Mouse (Mus musculus) neural tube, embryonic 14.5 days (tissue): ENCODE measurements around the gene Mctp2. TPM values are rescaled to one million over a fixed set of nuclear protein-coding genes. Genes with fewer than 3 reads are reported as not detected.
A peak's percentile ranks its signal among the peaks of the same experiment; 100 is the strongest.

Source experiments
- ATAC-seq: fragments of 200-750 bp; cut with Nextera tagmentation; 2 replicates; pipeline ENCODE4 v1.8.0; 2017; ENCODE audit warnings: low read depth, mild to moderate bottlenecking, moderate TSS enrichment, moderate library complexity
- H3K27ac ChIP-seq: fragments of 300-500 bp; sonication (generic); 2 replicates; pipeline ENCODE4 v1.5.1; 2014; ENCODE audit warnings: low read depth, mild to moderate bottlenecking, control low read depth, low read length, moderate library complexity, mixed read lengths
- H3K27me3 ChIP-seq: fragments of 300-500 bp; sonication (generic); 2 replicates; pipeline ENCODE4 v1.6.1; 2014; ENCODE audit warnings: low read length; ENCODE audit not compliant: control insufficient read depth, insufficient read depth
- H3K36me3 ChIP-seq: fragments of 300-500 bp; sonication (generic); 2 replicates; pipeline ENCODE4 v1.6.1; 2014; ENCODE audit warnings: low read length, mixed read lengths; ENCODE audit not compliant: control insufficient read depth, insufficient read depth
- H3K4me1 ChIP-seq: fragments of 300-500 bp; sonication (generic); 2 replicates; pipeline ENCODE4 v1.6.1; 2014; ENCODE audit warnings: low read length; ENCODE audit not compliant: control insufficient read depth, insufficient read depth
- H3K4me2 ChIP-seq: fragments of 300-500 bp; sonication (generic); 2 replicates; pipeline ENCODE4 v1.6.1; 2014; ENCODE audit warnings: mild to moderate bottlenecking, low read depth, low read length, control low read depth
- H3K4me3 ChIP-seq: fragments of 300-500 bp; sonication (generic); 2 replicates; pipeline ENCODE4 v1.5.1; 2014; ENCODE audit warnings: low read depth, low read length, control low read depth, mixed read lengths
- H3K9ac ChIP-seq: fragments of 300-500 bp; sonication (generic); replicated peaks from 2 replicates; pipeline ENCODE4 v1.6.1; 2014; ENCODE audit warnings: low read depth, mild to moderate bottlenecking, control low read depth, low read length, mixed read lengths
- H3K9me3 ChIP-seq: fragments of 300-500 bp; sonication (generic); 2 replicates; pipeline ENCODE4 v1.6.1; 2016; ENCODE audit warnings: low read length; ENCODE audit not compliant: control insufficient read depth
- WGBS: fragments of 180-500 bp; shearing (Covaris S2); extraction: QIAGEN DNeasy Blood & Tissue Kit; methylation state at CpG from one replicate; pipeline ENCODE4 v1.1.7; 2014; 5-methylcytosine and 5-hydroxymethylcytosine counted together
- polyA plus RNA-seq: library from polyadenylated mRNA; unstranded; fragments of >200 nt; fragmentation: Nextera tagmentation; extraction: Ambion mirVana; gene quantifications from 2 replicates; pipeline ENCODE4 v1.2.1, GENCODE M21; 2014

Mctp2 gene
- 1.9 and 2.1 TPM in 2 replicates for polyA plus RNA-seq

DNA sequence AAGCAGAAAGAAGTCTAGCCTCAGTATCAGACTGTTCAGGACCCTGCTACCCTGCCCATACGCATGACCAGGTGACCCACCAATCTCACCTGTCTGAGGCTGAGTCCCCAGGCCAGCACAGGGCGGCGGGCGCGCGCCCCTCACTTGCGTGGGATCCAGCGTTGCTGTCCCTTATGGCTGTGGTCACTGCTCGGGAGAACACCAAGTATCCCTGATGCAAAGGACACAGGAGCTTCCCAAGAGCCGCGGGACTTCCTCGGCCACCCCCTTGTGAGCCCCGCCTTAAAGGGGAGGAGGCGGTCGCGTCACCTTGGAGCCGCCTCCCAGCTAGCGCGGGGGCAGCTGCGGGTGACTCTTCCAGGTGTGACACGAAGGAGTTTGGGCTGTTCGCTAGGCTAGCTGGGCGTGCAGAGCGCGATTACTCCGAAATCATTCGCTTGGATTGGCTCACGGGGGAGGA is at the start of gene Mctp2:
Mctp2 (minus strand) TSS at position 227 of the 460 bp plus-strand sequence.
- H3K36me3 ChIP-seq, result no peaks in the 10 kb centered on the region
- peak within 1 kb of the TSS; percentile 42 for H3K4me3 ChIP-seq
- peaks cover 14% of the 10 kb centered on the region for H3K4me1 ChIP-seq
- ATAC-seq, result no peak
- H3K27ac ChIP-seq, result no peak within 1 kb of the TSS
- H3K9me3 ChIP-seq, result no peaks in the 10 kb centered on the region
- peaks cover 10% of the 10 kb centered on the region; the same call in 1 of the 2 replicates for H3K27me3 ChIP-seq
- 2% methylated on average over 28 of the region's 28 CpGs for WGBS
- 0 out of 2 replicates have a peak within 1 kb of the TSS, but pooled peaks have one; percentile 44 for H3K9ac ChIP-seq
- H3K4me2 ChIP-seq, result peak within 1 kb of the TSS; percentile 96

DNA sequence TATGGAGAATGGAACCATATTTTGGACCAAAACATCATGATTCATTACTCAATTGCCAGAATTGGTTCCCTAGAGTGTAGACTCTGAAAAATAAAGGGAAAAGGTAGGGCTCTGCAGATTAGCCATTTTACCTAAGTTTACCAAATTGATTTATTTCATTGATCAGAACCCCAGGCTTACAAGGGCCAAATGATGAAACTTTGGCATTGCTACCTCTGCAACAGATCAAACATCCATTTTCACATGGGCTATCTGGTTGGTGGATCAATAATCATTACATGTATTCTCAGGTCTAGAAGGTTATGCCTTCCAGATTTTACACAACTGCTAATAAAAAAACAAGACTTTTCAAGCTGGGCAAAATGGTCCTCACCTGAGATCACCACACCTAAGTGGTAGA is 39.5 kb upstream of the Mctp2 start:
- Histone ChIP-seq H3K36me3 (no peaks in the 10 kb centered on the region), H3K4me3 (no peak overlapping the region), H3K4me1 (no peaks in the 10 kb centered on the region), H3K27me3 (no peaks in the 10 kb centered on the region), H3K9ac (no peak overlapping the region), H3K4me2 (no peak overlapping the region), H3K9me3 (no peaks in the 10 kb centered on the region), H3K27ac (no peak overlapping the region)
- ATAC-seq, result no peak

DNA sequence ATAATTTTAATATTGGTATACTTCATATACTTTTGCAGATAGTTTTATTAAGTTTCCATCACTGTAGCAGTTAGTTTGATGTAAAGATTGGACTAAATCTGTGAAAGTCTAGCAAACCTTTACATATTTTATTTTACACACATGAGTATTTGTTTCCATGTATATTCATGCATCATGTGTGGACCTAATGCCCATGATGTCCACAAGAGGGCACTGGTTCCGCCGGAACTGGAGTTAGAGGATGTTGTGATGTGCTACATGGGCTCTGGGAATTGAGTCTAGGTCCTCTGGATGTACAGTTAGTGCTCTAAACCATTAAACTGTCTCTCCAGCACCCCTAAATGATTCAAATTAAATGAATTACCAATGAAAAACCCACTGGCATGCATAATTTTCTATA is 37.3 kb upstream of the Mctp2 start:
- no peak overlapping the region for H3K9ac ChIP-seq
- H3K9me3 ChIP-seq, result no peaks in the 10 kb centered on the region
- H3K27ac ChIP-seq, result no peak overlapping the region
- 84% methylated on average over 2 of the region's 2 CpGs for WGBS
- H3K4me3 ChIP-seq, result no peak overlapping the region
- H3K27me3 ChIP-seq, result no peaks in the 10 kb centered on the region
- no peaks in the 10 kb centered on the region for H3K4me1 ChIP-seq
- no peak for ATAC-seq
- H3K36me3 ChIP-seq, result no peaks in the 10 kb centered on the region
- H3K4me2 ChIP-seq, result no peak overlapping the region

DNA sequence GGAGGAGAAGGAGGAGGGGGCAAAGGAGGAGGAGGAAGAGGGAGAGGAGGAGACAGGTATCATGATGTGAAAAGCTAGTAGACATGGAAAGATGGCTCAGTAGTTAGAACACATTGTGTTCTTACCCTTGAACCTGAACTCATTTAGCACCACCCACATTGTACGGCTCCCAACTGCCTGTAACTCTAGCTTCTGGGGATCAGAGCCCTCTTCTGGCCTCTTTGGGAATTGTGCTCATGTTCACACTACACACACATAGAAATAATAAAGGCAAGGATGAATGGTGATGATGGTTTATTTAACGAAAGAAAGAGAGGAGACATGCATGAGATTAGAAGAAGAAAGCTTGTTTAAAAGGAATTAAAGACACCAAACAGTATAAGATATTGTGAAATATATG is 36.4 kb upstream of the Mctp2 start:
- no peak overlapping the region for H3K27ac ChIP-seq
- no peak overlapping the region for H3K9ac ChIP-seq
- no peak overlapping the region for H3K4me2 ChIP-seq
- H3K9me3 ChIP-seq, result no peaks in the 10 kb centered on the region
- no peaks in the 10 kb centered on the region for H3K4me1 ChIP-seq
- H3K27me3 ChIP-seq, result no peaks in the 10 kb centered on the region
- no peak overlapping the region for H3K4me3 ChIP-seq
- no peak for ATAC-seq
- no peaks in the 10 kb centered on the region for H3K36me3 ChIP-seq
- WGBS, result 69% methylated on average over 2 of the region's 2 CpGs

GRCm38 (mm10) chr7:72325961-72326360 is 19.6 kb upstream of the Mctp2 start:
- Histone ChIP-seq H3K9ac (no peak overlapping the region), H3K9me3 (no peaks in the 10 kb centered on the region), H3K4me2 (no peak overlapping the region), H3K27ac (no peak overlapping the region), H3K4me3 (no peak overlapping the region), H3K36me3 (no peaks in the 10 kb centered on the region), H3K27me3 (no peaks in the 10 kb centered on the region), H3K4me1 (no peaks in the 10 kb centered on the region)
- ATAC-seq, result no peak
- WGBS, result 72% methylated on average over 5 of the region's 5 CpGs

GRCm38 (mm10) chr7:72320906-72321305 is 14.5 kb upstream of the Mctp2 start:
- 69% methylated on average over 4 of the region's 4 CpGs for WGBS
- H3K27me3 ChIP-seq, result no peaks in the 10 kb centered on the region
- no peak overlapping the region for H3K9ac ChIP-seq
- no peak overlapping the region for H3K4me2 ChIP-seq
- H3K4me1 ChIP-seq, result no peaks in the 10 kb centered on the region
- no peaks in the 10 kb centered on the region for H3K36me3 ChIP-seq
- ATAC-seq, result no peak
- no peak overlapping the region for H3K27ac ChIP-seq
- no peak overlapping the region for H3K4me3 ChIP-seq
- no peaks in the 10 kb centered on the region for H3K9me3 ChIP-seq

GRCm38 (mm10) chr7:72320441-72320840 is 14.0 kb upstream of the Mctp2 start:
- WGBS, result 84% methylated on average over 4 of the region's 4 CpGs
- no peak overlapping the region for H3K27ac ChIP-seq

GRCm38 (mm10) chr7:72314395-72315060 is 8.1 kb upstream of the Mctp2 start:
- Histone ChIP-seq H3K4me1 (no peaks in the 10 kb centered on the region), H3K9ac (no peak overlapping the region), H3K4me3 (no peak overlapping the region), H3K27ac (no peak overlapping the region), H3K4me2 (no peak overlapping the region), H3K27me3 (no peaks in the 10 kb centered on the region), H3K36me3 (no peaks in the 10 kb centered on the region), H3K9me3 (no peaks in the 10 kb centered on the region)
- 81% methylated on average over 9 of the region's 9 CpGs for WGBS
- ATAC-seq, result no peak

More at GRCm38 (mm10) chr7:72320441-72320840, 14.0 kb upstream of the Mctp2 start:
- H3K4me3 ChIP-seq, result no peak overlapping the region
- no peaks in the 10 kb centered on the region for H3K4me1 ChIP-seq
- ATAC-seq, result no peak
- H3K4me2 ChIP-seq, result no peak overlapping the region
- H3K27me3 ChIP-seq, result no peaks in the 10 kb centered on the region
- H3K9ac ChIP-seq, result no peak overlapping the region
- H3K9me3 ChIP-seq, result no peaks in the 10 kb centered on the region
- no peaks in the 10 kb centered on the region for H3K36me3 ChIP-seq

DNA sequence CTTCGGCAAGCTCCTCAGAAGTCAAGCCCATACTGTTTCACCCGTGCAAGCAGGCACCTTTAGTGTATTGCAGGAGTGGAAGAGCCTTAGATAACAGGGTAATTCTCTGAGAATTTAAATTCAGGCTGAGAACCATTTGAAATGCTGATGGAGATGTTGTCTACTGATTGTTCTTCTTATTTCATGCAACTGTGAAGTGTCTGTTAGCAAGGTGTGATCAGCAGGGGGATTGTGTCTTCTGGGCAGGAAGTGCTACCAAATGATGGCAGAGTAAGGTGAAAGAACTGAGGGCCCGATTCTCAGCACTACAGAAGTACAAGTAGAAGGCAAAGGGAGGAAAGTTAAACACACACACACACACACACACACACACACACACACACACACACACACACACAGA is 7.5 kb upstream of the Mctp2 start:
- Histone ChIP-seq H3K4me2 (no peak overlapping the region), H3K4me3 (no peak overlapping the region), H3K4me1 (no peaks in the 10 kb centered on the region), H3K9ac (no peak overlapping the region), H3K36me3 (no peaks in the 10 kb centered on the region), H3K9me3 (no peaks in the 10 kb centered on the region), H3K27me3 (no peaks in the 10 kb centered on the region), H3K27ac (no peak overlapping the region)
- ATAC-seq, result no peak
- WGBS, result 68% methylated on average over 3 of the region's 3 CpGs
